ENCODE assay signal across 22 mouse cellular contexts in genomic region chr17:68490065-68490691, GRCm38 (mm10).
DNase-seq lines count a peak whose midpoint lies in the region; ATAC-seq and TF ChIP-seq lines count a peak whose summit lies in the region.
"Had no signal": no experiment of that assay in that cellular context is flagged by ENCODE, and none has a peak within 500 bp of the region (broad histone marks: within the 10 kb centered on the region; RNA-seq: fewer than 3 reads in every experiment).

No protein-coding gene starts in this region.

- no peaks in the 10 kb centered on the region for H3K36me3 ChIP-seq in kidney, embryonic 16.5 days (ENCODE audit: insufficient read depth, low read length)
- H3K36me3 ChIP-seq in midbrain, embryonic 12.5 days, result no peaks in the 10 kb centered on the region
- H3K36me3 ChIP-seq in midbrain, postnatal 0 days (ENCODE audit: insufficient read depth, low read length), result no peaks in the 10 kb centered on the region
- H3K36me3 ChIP-seq in forebrain, embryonic 14.5 days (ENCODE audit: control insufficient read depth, insufficient read depth, low read length), result no peaks in the 10 kb centered on the region
- no peaks in the 10 kb centered on the region for H3K36me3 ChIP-seq in forebrain, postnatal 0 days (ENCODE audit: insufficient read depth)
- H3K36me3 ChIP-seq: heart, embryonic 12.5 days; limb, embryonic 10.5 days had no signal

- DNase-seq in kidney, adult 8-10 months, result no peak
- DNase-seq in midbrain, postnatal 0 days (ENCODE audit: low spot score), result no peak
- DNase-seq in forebrain, embryonic 14.5 days (ENCODE audit: low spot score), result peak; percentile 46
- no peak for DNase-seq in forebrain, postnatal 0 days
- no peak for DNase-seq in embryo, embryonic 9.5 days (ENCODE audit: extremely low spot score)
- DNase-seq: adrenal gland, adult 2 months; cerebellum, adult 8-10 months; gastrocnemius, postnatal 10 days; heart, adult 11 months; heart, postnatal 14 days; kidney, postnatal 36 days; layer of hippocampus, adult 9-11 months; liver, postnatal 0 days; right cerebral cortex, postnatal 4 days; thymus, postnatal 25 days had no signal

- H3K4me2 ChIP-seq in kidney, embryonic 16.5 days (replicated peaks; ENCODE audit: low read depth, low read length), result no peak overlapping the region
- no peak overlapping the region for H3K4me2 ChIP-seq in midbrain, embryonic 12.5 days (replicated peaks)
- H3K4me2 ChIP-seq in midbrain, postnatal 0 days (ENCODE audit: low read depth, low read length, poor library complexity, severe bottlenecking), result no peak overlapping the region
- H3K4me2 ChIP-seq in forebrain, embryonic 14.5 days (ENCODE audit: low read length), result no peak overlapping the region
- no peak overlapping the region for H3K4me2 ChIP-seq in forebrain, postnatal 0 days (ENCODE audit: low read depth)
- H3K4me2 ChIP-seq: heart, embryonic 12.5 days had no signal

- no peaks in the 10 kb centered on the region for H3K9me3 ChIP-seq in kidney, embryonic 16.5 days (ENCODE audit: low read length)
- H3K9me3 ChIP-seq in midbrain, embryonic 12.5 days, result no peaks in the 10 kb centered on the region
- no peaks in the 10 kb centered on the region for H3K9me3 ChIP-seq in midbrain, postnatal 0 days (ENCODE audit: low read length)
- H3K9me3 ChIP-seq in forebrain, embryonic 14.5 days (replicated peaks; ENCODE audit: control insufficient read depth, low read length), result no peaks in the 10 kb centered on the region
- H3K9me3 ChIP-seq in forebrain, postnatal 0 days (ENCODE audit: low read length), result no peaks in the 10 kb centered on the region
- H3K9me3 ChIP-seq: heart, embryonic 12.5 days; limb, embryonic 10.5 days had no signal

- H3K4me3 ChIP-seq in kidney, embryonic 16.5 days (ENCODE audit: low read length), result no peak overlapping the region
- no peak overlapping the region for H3K4me3 ChIP-seq in midbrain, embryonic 12.5 days
- H3K4me3 ChIP-seq in midbrain, postnatal 0 days (ENCODE audit: low read depth, low read length), result no peak overlapping the region
- H3K4me3 ChIP-seq in forebrain, embryonic 14.5 days (ENCODE audit: low read depth, low read length), result no peak overlapping the region
- no peak overlapping the region for H3K4me3 ChIP-seq in forebrain, postnatal 0 days (ENCODE audit: low read depth, low read length)
- H3K4me3 ChIP-seq: heart, embryonic 12.5 days; limb, embryonic 10.5 days; megakaryocyte, embryonic 14.5 days; myocyte had no signal

- H3K9ac ChIP-seq in kidney, embryonic 16.5 days (replicated peaks; ENCODE audit: low read length), result no peak overlapping the region
- no peak overlapping the region for H3K9ac ChIP-seq in midbrain, embryonic 12.5 days (replicated peaks)
- no peak overlapping the region for H3K9ac ChIP-seq in midbrain, postnatal 0 days (replicated peaks; ENCODE audit: low read length, poor library complexity, severe bottlenecking)
- H3K9ac ChIP-seq in forebrain, embryonic 14.5 days (ENCODE audit: low read length), result no peak overlapping the region
- H3K9ac ChIP-seq in forebrain, postnatal 0 days, result no peak overlapping the region
- H3K9ac ChIP-seq: heart, embryonic 12.5 days; liver, postnatal 0 days had no signal

- peak; percentile 42; the same call in 1 of the 2 replicates for ATAC-seq in kidney, embryonic 16.5 days (ENCODE audit: low FRiP score, low TSS enrichment)
- ATAC-seq in midbrain, embryonic 12.5 days (ENCODE audit: low FRiP score, low read depth), result peak; percentile 60
- no peak for ATAC-seq in midbrain, postnatal 0 days (ENCODE audit: low FRiP score)
- ATAC-seq in forebrain, embryonic 14.5 days, result peak; percentile 54; the same call in 1 of the 2 replicates
- ATAC-seq in forebrain, postnatal 0 days, result peak; percentile 53; the same call in 1 of the 2 replicates
- ATAC-seq: inflammation-experienced regulatory T-cells, adult 6 months; liver, postnatal 0 days had no signal

- TF ChIP-seq CTCF in midbrain, postnatal 0 days (IDR thresholded peaks at IDR 0.05), result no peak
- no peak for TF ChIP-seq CTCF in forebrain, postnatal 0 days (IDR thresholded peaks at IDR 0.05; ENCODE audit: low read depth)

- WGBS in kidney, embryonic 16.5 days, result 59% methylated on average over 4 of the region's 4 CpGs
- WGBS in midbrain, embryonic 12.5 days, result 36% methylated on average over 4 of the region's 4 CpGs
- whole genome bisulfite sequencing in midbrain, postnatal 0 days, result 26% methylated on average over 4 of the region's 4 CpGs
- 49% methylated on average over 4 of the region's 4 CpGs for WGBS in forebrain, embryonic 14.5 days
- 32% methylated on average over 4 of the region's 4 CpGs for WGBS in forebrain, postnatal 0 days

- no peak overlapping the region for H3K27ac ChIP-seq in kidney, embryonic 16.5 days (ENCODE audit: low read length)
- H3K27ac ChIP-seq in midbrain, embryonic 12.5 days (replicated peaks), result no peak overlapping the region
- no peak overlapping the region for H3K27ac ChIP-seq in midbrain, postnatal 0 days (ENCODE audit: low read depth, low read length)
- no peak overlapping the region for H3K27ac ChIP-seq in forebrain, embryonic 14.5 days (ENCODE audit: low read depth, low read length)
- H3K27ac ChIP-seq in forebrain, postnatal 0 days (ENCODE audit: low read depth, low read length), result no peak overlapping the region
- H3K27ac ChIP-seq: limb, embryonic 10.5 days had no signal

- no peaks in the 10 kb centered on the region for H3K27me3 ChIP-seq in kidney, embryonic 16.5 days (ENCODE audit: insufficient read depth, low read length)
- H3K27me3 ChIP-seq in midbrain, embryonic 12.5 days, result no peaks in the 10 kb centered on the region
- no peaks in the 10 kb centered on the region for H3K27me3 ChIP-seq in midbrain, postnatal 0 days (ENCODE audit: insufficient read depth, low read length)
- H3K27me3 ChIP-seq in forebrain, embryonic 14.5 days (replicated peaks; ENCODE audit: control insufficient read depth, insufficient read depth, low read length), result no peaks in the 10 kb centered on the region
- H3K27me3 ChIP-seq in forebrain, postnatal 0 days (ENCODE audit: insufficient read depth, low read length), result no peaks in the 10 kb centered on the region
- H3K27me3 ChIP-seq: heart, embryonic 12.5 days; megakaryocyte, embryonic 14.5 days had no signal

- no peaks in the 10 kb centered on the region for H3K4me1 ChIP-seq in kidney, embryonic 16.5 days (ENCODE audit: insufficient read depth, low read length)
- H3K4me1 ChIP-seq in midbrain, embryonic 12.5 days, result no peaks in the 10 kb centered on the region
- H3K4me1 ChIP-seq in midbrain, postnatal 0 days (ENCODE audit: insufficient read depth, low read length), result no peaks in the 10 kb centered on the region; the same call in 1 of the 2 replicates
- H3K4me1 ChIP-seq in forebrain, embryonic 14.5 days (ENCODE audit: control insufficient read depth, insufficient read depth, low read length), result no peaks in the 10 kb centered on the region
- H3K4me1 ChIP-seq in forebrain, postnatal 0 days (ENCODE audit: insufficient read depth), result no peaks in the 10 kb centered on the region
- H3K4me1 ChIP-seq: heart, embryonic 12.5 days; limb, embryonic 10.5 days; megakaryocyte, embryonic 14.5 days had no signal
